Mouse (Mus musculus) urinary bladder, postnatal 14 days (tissue): ENCODE measurements around the gene Dnajb12.

ENCODE experiments used
- DNase-seq: peaks from one replicate; pipeline ENCODE4 v3.0.0; 2021; ENCODE audit warnings: low spot score

Dnajb12 gene

DNA sequence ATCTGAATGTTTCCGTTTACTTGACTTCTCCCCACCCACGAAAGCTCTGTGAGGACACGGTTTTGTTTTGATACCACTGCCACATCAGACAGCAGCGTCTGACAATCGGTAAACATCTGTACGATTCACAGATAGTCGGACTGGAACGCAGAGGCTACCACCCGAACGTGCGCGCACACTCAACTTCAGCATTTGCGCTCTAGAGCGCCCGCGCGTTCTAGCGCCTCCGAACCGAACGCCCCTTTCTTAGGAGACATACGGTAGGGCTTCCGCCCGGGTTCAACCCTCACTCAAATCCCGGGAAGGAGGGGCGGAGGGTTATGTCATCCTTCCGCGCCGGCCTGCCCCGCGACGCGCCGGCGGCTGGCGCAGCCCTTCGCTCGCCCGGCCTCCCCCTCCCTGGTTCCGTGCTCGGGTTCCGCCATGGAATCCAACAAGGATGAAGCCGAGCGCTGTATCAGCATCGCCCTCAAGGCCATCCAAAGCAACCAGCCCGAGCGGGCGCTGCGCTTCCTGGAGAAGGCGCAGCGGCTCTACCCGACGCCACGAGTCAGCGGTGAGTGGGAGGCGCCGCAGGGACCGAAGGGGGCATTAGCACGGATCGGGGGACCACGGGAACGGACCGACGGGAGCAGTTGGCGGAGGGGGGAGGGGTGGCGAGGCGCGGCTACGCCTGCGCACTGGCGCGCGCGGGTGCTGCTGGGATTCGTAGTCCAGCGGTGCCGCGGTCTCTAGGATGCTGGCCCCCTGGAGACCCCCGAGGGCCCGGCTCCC is at the start of gene Dnajb12:
Dnajb12 (plus strand) TSS at position 302 of the 774 bp plus-strand sequence.
- peak; percentile 95 for DNase-seq

- no peak for DNase-seq
These were observed 49.5 kb upstream of the Dnajb12 start for GRCm38 (mm10) chr10:59829886-59830285.

GRCm38 (mm10) chr10:59831950-59832349 is 47.4 kb upstream of the Dnajb12 start:
- DNase-seq = no peak

DNA sequence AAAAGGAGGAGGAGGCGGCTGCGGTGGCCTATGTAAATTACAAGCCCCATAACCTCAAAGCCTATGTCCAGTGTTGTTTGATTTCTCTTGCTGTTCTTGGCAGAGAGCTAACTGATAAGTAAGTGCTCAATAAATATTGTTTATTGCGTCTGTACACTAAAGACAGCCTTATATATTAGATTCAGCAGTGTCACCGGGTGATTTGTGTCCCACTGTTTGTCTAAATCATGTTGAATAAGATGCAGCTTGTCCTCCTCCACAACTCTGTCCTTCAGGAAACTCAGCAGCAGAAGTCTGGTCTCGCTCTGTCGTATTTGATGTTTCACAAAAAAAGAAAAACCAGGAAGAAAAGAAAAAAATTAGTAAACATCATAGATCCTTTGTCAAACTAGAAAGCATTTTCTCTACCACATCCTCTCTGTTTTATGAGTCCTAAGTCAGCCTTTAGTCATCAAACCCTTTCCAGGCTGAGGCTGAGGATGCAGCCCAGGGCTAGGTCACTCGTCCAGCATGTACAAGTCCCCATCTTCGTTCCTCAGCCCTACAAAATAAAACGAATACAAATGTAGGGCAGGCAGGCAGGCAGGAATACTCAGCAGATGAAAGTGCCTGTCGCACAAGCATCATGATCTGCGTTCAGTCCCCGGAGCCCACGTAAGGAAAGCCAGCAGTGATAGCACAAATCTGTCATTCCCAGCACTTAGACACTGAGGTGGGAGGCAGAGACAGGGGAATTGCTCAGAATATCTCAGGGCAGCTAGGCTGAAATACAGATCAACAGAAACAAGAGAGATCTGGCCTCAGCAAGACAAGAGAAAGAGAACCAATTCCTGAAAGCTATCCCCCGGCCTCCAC is 43.8 kb upstream of the Dnajb12 start:
- no peak for DNase-seq

GRCm38 (mm10) chr10:59837490-59837889 is 41.9 kb upstream of the Dnajb12 start:
- peak; percentile 68 for DNase-seq

GRCm38 (mm10) chr10:59841434-59841833 is 37.9 kb upstream of the Dnajb12 start:
- DNase-seq = no peak

GRCm38 (mm10) chr10:59843125-59843524 is 36.2 kb upstream of the Dnajb12 start:
- no peak for DNase-seq

DNA sequence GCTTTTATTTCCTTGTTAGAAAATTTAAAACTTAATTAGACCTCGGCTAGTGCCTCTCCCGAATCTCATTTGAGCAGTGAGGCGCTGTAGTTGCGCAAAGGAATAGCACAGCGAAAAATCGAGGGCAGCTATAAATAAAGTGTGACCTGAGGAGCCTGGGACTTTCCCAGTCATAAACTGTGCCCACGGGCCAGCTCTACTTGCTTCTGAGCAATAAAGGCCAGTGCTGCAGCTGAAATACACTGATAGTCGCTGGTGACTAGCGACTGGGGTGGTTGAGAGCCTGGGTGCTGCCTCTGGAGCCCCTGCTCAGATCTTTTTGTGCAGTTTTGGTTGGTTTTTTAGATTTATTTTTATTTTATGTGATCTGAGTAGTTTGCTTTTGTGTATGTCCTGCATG is 34.7 kb upstream of the Dnajb12 start:
- DNase-seq = no peak

DNA sequence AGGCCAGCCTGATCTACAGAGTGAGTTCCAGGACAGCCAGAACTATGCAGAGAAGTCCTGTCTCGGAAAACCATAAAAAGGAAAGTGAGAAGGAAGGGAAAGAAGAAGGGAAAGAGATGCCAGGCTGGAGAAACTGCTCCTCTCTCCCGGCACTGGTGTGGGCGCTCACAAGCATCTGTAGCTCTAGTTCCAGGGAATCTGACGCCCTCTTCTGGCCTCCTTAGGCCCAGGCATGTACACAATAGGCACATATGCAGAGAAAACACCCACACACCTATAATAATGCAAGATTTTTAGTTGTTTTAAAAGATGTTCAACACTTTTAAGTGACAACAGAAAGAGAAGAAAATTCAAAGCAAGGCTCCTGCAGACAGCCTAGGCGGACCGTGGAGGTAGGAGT is 32.9 kb upstream of the Dnajb12 start:
- DNase-seq = no peak

- no peak for DNase-seq
These were observed 31.1 kb upstream of the Dnajb12 start for GRCm38 (mm10) chr10:59848079-59848877.

- DNase-seq = no peak
These were observed 30.4 kb upstream of the Dnajb12 start for GRCm38 (mm10) chr10:59848953-59849352.

DNA sequence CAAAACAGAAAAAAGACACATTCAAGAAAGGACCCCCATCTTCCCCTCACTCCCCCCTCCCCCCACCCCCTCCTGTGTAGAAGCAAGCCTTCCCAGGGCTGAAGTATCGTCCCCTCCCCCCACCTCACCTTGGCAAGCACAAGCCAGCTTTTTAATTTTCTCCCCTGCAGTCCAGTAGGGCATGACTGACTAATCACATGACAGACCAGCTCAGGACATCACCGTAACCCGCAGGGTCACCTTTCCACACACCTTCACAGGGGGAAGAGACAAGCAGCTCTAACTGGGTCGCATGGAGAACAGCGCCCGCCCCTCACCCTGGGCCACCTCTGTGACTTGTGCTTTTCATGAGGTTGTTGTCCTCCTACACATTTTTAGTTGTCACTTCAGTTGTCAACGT is 30.0 kb upstream of the Dnajb12 start:
- no peak for DNase-seq

DNA sequence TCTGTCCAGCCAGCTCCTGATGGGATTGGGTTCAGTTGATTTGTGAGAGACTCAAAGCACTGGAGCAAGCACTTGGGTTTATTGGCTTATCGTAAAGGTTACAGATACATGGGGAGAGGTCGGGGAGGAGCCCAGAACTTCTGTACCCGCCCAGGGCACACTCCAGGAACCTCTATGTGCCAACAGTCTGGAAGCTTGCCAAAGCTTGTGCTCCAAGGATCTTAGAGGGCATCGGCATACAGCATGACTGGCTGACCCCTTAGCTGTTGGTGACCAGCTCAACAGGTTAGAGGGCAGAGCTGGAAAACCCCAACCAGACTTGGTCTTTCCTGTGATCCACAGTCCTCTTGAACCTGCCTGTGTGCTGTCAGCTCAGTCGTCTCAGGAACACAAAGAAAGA is 22.2 kb upstream of the Dnajb12 start:
- DNase-seq = no peak

DNA sequence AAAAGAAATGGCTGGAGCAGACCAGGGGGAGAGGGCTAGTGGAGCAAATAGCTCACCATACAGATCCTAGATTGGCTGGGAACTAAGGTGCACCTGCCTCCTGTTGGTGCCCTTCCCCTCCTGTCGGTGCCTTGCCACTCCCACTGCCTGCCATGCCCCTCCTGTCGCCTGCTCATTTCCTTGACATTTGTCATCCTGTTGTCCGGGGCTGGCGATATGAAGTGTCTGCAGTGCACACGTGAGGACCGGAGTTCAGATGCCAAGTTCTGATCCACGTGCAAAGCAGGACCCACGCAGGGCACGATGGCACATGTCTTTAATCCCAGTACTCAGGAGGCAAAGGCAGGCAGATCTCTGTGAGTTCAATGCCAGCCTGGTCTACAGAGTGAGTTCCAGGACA is 18.7 kb upstream of the Dnajb12 start:
- DNase-seq = no peak

GRCm38 (mm10) chr10:59861201-59861600 is 18.2 kb upstream of the Dnajb12 start:
- DNase-seq = no peak

DNA sequence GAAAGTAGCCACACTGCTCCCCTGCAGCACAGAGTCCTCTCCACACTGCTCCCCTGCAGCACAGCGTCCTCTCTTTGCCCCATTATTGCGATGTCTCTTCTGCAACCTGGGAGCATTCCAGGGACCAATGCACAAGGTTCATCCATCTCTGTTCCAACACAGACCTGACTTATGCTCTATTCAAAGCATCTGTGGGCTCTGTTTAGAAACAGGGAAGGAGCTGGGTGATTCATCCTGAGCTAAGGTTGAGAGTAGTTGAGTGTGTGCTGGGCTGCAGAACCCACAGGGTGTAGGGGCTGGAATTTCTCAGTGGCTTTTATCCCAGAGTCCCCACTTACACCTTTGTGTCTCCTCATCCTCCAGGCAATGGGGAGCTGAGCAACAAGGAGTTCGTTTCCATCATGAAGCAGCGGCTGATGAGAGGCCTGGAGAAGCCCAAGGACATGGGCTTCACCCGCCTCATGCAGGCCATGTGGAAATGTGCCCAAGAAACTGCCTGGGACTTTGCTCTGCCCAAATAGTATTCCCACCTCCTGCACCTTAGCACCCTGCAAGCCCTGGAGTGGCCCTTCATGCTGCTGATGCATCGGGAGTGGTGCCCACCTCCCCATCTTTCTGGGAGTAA is 16.4 kb upstream of the Dnajb12 start:
- DNase-seq = no peak

- no peak for DNase-seq
These were observed 15.7 kb upstream of the Dnajb12 start for GRCm38 (mm10) chr10:59863620-59864019.

- DNase-seq = no peak
These were observed 15.0 kb upstream of the Dnajb12 start for GRCm38 (mm10) chr10:59864232-59864875.

DNA sequence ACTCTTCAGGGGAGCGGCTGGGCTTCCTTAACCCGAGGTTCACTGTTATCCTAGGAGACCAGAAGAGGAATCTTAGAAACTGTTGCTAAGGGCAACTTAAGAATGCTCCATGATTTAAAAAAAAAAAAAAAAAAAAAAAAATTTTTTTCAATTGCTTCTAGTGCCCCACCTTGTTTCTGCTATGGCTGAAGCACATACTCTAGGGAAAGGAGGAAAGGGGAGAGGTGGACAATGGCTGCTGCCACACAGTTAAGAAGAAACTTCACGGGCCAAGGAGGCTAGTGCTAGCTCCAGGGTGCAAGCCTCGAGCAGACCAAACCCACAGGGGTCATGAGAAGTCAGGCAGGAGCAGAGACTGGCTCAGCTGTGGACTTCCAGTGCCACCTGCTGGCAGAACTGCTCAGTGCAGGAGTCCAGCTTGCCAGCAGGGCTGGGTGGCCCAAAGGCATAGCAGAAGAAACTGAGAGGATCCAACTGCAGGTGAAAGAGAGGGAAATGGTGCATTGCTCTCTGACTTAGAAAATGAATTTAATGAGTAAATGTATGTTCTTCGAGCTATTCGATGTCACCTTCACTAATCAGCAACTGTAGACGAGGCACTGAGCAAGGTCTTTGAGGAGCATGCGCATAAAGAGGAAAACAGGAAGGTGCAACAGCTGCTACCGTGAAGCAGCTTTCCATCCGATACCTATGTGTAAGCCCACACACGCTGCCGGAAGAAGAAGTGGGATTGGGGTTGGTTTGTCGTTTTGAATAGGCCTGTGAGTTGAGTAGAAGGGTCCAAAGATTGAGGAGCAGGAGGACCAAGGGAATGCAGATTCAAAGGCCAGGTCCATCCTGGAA is 14.3 kb upstream of the Dnajb12 start:
- peak; percentile 87 for DNase-seq

GRCm38 (mm10) chr10:59868266-59868665 is 11.1 kb upstream of the Dnajb12 start:
- no peak for DNase-seq
